8 mouse cellular contexts compared by ENCODE assay signal in the genomic region with DNA sequence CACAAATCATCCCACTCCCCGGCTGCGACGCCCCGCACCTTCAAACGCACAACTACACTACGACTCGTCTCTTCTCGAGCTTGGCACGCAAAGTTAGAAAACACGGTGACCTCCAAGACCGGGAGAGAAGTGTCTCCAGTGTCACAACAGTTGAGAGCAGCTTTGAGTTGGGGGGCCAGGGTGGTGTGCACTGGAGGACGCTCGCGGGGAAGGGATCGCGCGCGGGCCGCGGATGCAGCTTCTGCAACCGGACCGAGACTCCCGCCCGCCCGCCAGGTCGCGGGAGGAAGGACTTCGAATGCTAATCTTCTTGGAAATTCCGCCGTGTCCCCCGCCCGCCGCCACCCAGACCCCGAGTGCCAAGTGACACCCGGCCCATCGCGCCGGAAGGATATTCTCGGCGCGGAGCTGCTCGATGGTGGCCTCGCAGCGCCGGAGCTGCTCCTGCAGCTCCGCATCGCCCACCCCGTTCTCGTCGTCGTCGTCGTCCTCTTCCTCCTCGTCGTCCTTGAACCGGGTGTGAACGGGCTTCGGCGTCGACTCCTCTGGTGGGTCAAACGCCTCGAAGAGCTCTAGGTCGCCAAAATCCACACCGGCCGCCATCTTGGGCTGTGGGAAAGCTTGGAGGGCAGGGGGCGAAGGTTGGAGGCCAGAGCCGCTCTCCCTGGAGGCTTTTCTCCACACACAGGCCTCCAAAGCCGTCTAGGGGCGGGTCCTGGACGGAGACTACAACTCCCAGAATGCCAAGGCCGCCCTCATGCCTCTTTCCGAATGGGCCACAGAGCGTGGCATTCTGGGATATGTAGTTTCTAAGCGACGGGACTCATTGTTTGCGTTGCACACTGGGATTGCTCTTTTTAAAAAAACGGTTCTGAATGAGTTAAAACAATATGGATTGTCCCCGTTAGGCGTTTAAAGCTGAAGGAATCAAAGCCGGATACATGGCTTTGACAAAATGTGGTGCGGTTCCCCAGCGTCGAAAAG. TPM values are rescaled to one million over a fixed set of nuclear protein-coding genes. Genes with fewer than 3 reads are reported as not detected.
A peak's percentile ranks its signal among the peaks of the same experiment; 100 is the strongest.
DNase-seq lines count a peak whose midpoint lies in the region; ATAC-seq and TF ChIP-seq lines count a peak whose summit lies in the region.

A gene (minus strand): TSS at position 773 of the 984 bp plus-strand sequence.

- no peaks in the 10 kb centered on the region for H3K9me3 ChIP-seq in CH12.LX (replicated peaks; ENCODE audit: low read length)
- no peaks in the 10 kb centered on the region for H3K9me3 ChIP-seq in forebrain, embryonic 11.5 days (ENCODE audit: control insufficient read depth, low read length)
- no peaks in the 10 kb centered on the region for H3K9me3 ChIP-seq in heart, embryonic 16.5 days (replicated peaks; ENCODE audit: control insufficient read depth, low read length)
- H3K9me3 ChIP-seq in liver, embryonic 15.5 days (replicated peaks) = no peaks in the 10 kb centered on the region
- no peaks in the 10 kb centered on the region for H3K9me3 ChIP-seq in neural tube, embryonic 12.5 days

- no peaks in the 10 kb centered on the region for H3K27me3 ChIP-seq in CH12.LX (replicated peaks)
- no peaks in the 10 kb centered on the region for H3K27me3 ChIP-seq in forebrain, embryonic 11.5 days (ENCODE audit: control insufficient read depth, insufficient read depth, low read length)
- H3K27me3 ChIP-seq in heart, embryonic 16.5 days (ENCODE audit: control insufficient read depth, insufficient read depth, low read length) = no peaks in the 10 kb centered on the region
- H3K27me3 ChIP-seq in liver, embryonic 15.5 days = no peaks in the 10 kb centered on the region
- no peaks in the 10 kb centered on the region for H3K27me3 ChIP-seq in neural tube, embryonic 12.5 days (replicated peaks)

- peak; percentile 98 for DNase-seq in CH12.LX (ENCODE audit: extremely low read depth)
- peak; percentile 98 for DNase-seq in c-Kit-positive CD71-positive TER-119-negative erythroid progenitor cells, embryonic 14.5 days (ENCODE audit: low read depth)
- DNase-seq in forebrain, embryonic 11.5 days (ENCODE audit: low spot score) = peak; percentile 97
- peak; percentile 94 to 96 for DNase-seq in kidney, postnatal 36 days
- DNase-seq in telencephalon, adult 2 months (ENCODE audit: low read depth, low spot score) = peak; percentile 97

- dilution Hi-C loops in CH12.LX (cut with MboI; ENCODE audit: extremely low pct_ligation_motif_present, extremely low pct_unique_long_range_greater_than_20kb, low sequenced_read_pairs) = no loop called here

- peak within 1 kb of the TSS; percentile 85 to 99 (median 93) for H3K4me3 ChIP-seq in CH12.LX (replicated peaks in 1 of 3; ENCODE audit: low read depth in 2 of 3, low read length in 2 of 3, poor library complexity in 1 of 3)
- peak within 1 kb of the TSS; percentile 93 for H3K4me3 ChIP-seq in forebrain, embryonic 11.5 days (ENCODE audit: low read depth, low read length)
- peak within 1 kb of the TSS; percentile 67 for H3K4me3 ChIP-seq in heart, embryonic 16.5 days (ENCODE audit: low read length)
- H3K4me3 ChIP-seq in liver, embryonic 15.5 days (replicated peaks) = peak within 1 kb of the TSS; percentile 91
- H3K4me3 ChIP-seq in neural tube, embryonic 12.5 days = peak within 1 kb of the TSS; percentile 86

- in situ Hi-C loops in CH12.LX (cut with MboI; ENCODE audit: low pct_ligation_motif_present, low pct_unique_long_range_greater_than_20kb, low sequenced_read_pairs) = no loop called here

- peak within 1 kb of the TSS; percentile 68 for H3K27ac ChIP-seq in CH12.LX (ENCODE audit: insufficient read depth, low read depth)
- peak within 1 kb of the TSS; percentile 67; the same call in 1 of the 2 replicates for H3K27ac ChIP-seq in forebrain, embryonic 11.5 days (ENCODE audit: low read depth, low read length)
- peak within 1 kb of the TSS; percentile 77 for H3K27ac ChIP-seq in heart, embryonic 16.5 days (ENCODE audit: low read length)
- peak within 1 kb of the TSS; percentile 90 for H3K27ac ChIP-seq in liver, embryonic 15.5 days (replicated peaks)
- 0 out of 2 replicates have a peak within 1 kb of the TSS, but pooled peaks have one; percentile 37 for H3K27ac ChIP-seq in neural tube, embryonic 12.5 days

- no peak for TF ChIP-seq EP300 in CH12.LX (IDR thresholded peaks at IDR 0.05; ENCODE audit: low read length)

- TF ChIP-seq POLR2A in CH12.LX (IDR thresholded peaks at IDR 0.05; ENCODE audit: low read depth, low read length) = peak; percentile 92

- ATAC-seq in forebrain, embryonic 11.5 days (replicated peaks; ENCODE audit: low FRiP score) = peak; percentile 100
- ATAC-seq in heart, embryonic 16.5 days (replicated peaks; ENCODE audit: extremely low read depth, insufficient read depth, low FRiP score) = peak; percentile 100
- ATAC-seq in liver, embryonic 15.5 days (ENCODE audit: insufficient read depth) = peak; percentile 100
- ATAC-seq in neural tube, embryonic 12.5 days (ENCODE audit: low FRiP score, low read depth) = peak; percentile 100

- no peak for TF ChIP-seq RAD21 in CH12.LX (IDR thresholded peaks at IDR 0.05; ENCODE audit: low read depth, low read length)

- under 1% methylated on average over 77 of the region's 83 CpGs for WGBS in forebrain, embryonic 11.5 days
- under 1% methylated on average over 83 of the region's 83 CpGs for WGBS in heart, embryonic 16.5 days
- WGBS in liver, embryonic 15.5 days (ENCODE audit: insufficient replicate concordance) = under 1% methylated on average over 83 of the region's 83 CpGs
- under 1% methylated on average over 83 of the region's 83 CpGs for WGBS in neural tube, embryonic 12.5 days

- peak within 1 kb of the TSS; percentile 91 for H3K9ac ChIP-seq in CH12.LX (ENCODE audit: insufficient read depth, low read depth)
- peak within 1 kb of the TSS; percentile 91 for H3K9ac ChIP-seq in forebrain, embryonic 11.5 days (ENCODE audit: low read length)
- H3K9ac ChIP-seq in heart, embryonic 16.5 days (ENCODE audit: low read length) = peak within 1 kb of the TSS; percentile 85
- H3K9ac ChIP-seq in liver, embryonic 15.5 days = peak within 1 kb of the TSS; percentile 93
- peak within 1 kb of the TSS; percentile 83 for H3K9ac ChIP-seq in neural tube, embryonic 12.5 days

- H3K36me3 ChIP-seq in CH12.LX (replicated peaks in 1 of 2; ENCODE audit: control insufficient read depth in 1 of 2, insufficient read depth in 1 of 2, low read length in 1 of 2) = peaks cover 15 to 27% of the 10 kb centered on the region in 2 experiments
- H3K36me3 ChIP-seq in forebrain, embryonic 11.5 days (ENCODE audit: control insufficient read depth, insufficient read depth, low read length) = no peaks in the 10 kb centered on the region; the same call in 1 of the 2 replicates
- H3K36me3 ChIP-seq in heart, embryonic 16.5 days (ENCODE audit: control insufficient read depth, insufficient read depth) = peaks cover 8% of the 10 kb centered on the region
- H3K36me3 ChIP-seq in liver, embryonic 15.5 days (replicated peaks) = peaks cover 26% of the 10 kb centered on the region
- H3K36me3 ChIP-seq in neural tube, embryonic 12.5 days = peaks cover 16% of the 10 kb centered on the region

- peak within 1 kb of the TSS; percentile 85 for H3K4me2 ChIP-seq in CH12.LX (ENCODE audit: insufficient read depth, low read depth, poor library complexity, severe bottlenecking)
- peak within 1 kb of the TSS; percentile 67 for H3K4me2 ChIP-seq in forebrain, embryonic 11.5 days (ENCODE audit: low read depth, low read length, severe bottlenecking)
- peak within 1 kb of the TSS; percentile 76 for H3K4me2 ChIP-seq in heart, embryonic 16.5 days (ENCODE audit: low read depth, low read length)
- peak within 1 kb of the TSS; percentile 73 for H3K4me2 ChIP-seq in liver, embryonic 15.5 days
- peak within 1 kb of the TSS; percentile 74 for H3K4me2 ChIP-seq in neural tube, embryonic 12.5 days (replicated peaks)

- TF ChIP-seq CTCF in CH12.LX (conservative IDR thresholded peaks at IDR 0.05 in 1 of 2, IDR thresholded peaks at IDR 0.05 in 1 of 2; ENCODE audit: low read depth in 2 of 2, low read length in 2 of 2) = no peak

- H3K4me1 ChIP-seq in CH12.LX (ENCODE audit: control insufficient read depth in 1 of 2, insufficient read depth in 2 of 2) = peaks cover 4 to 26% of the 10 kb centered on the region in 2 experiments; a peak in 3 of 4 replicates
- no peaks in the 10 kb centered on the region; the same call in 1 of the 2 replicates for H3K4me1 ChIP-seq in forebrain, embryonic 11.5 days (replicated peaks; ENCODE audit: control insufficient read depth, insufficient read depth, low read length)
- peaks cover 21% of the 10 kb centered on the region for H3K4me1 ChIP-seq in heart, embryonic 16.5 days (ENCODE audit: control insufficient read depth, insufficient read depth, low read length)
- H3K4me1 ChIP-seq in liver, embryonic 15.5 days (replicated peaks) = peaks cover 28% of the 10 kb centered on the region
- H3K4me1 ChIP-seq in neural tube, embryonic 12.5 days = peaks cover 22% of the 10 kb centered on the region

- H3K79me2 ChIP-seq in CH12.LX (replicated peaks; ENCODE audit: control insufficient read depth, extremely low read depth, insufficient read depth, poor library complexity, severe bottlenecking) = peaks cover 43% of the 10 kb centered on the region

TF ChIP-seq in CH12.LX, 34 proteins besides CTCF, POLR2A, EP300 and RAD21 (continues in another document):
- peak; percentile 76 for TF ChIP-seq MYC (IDR thresholded peaks at IDR 0.05; ENCODE audit: low read depth, low read length)
- TF ChIP-seq PAX5 (IDR thresholded peaks at IDR 0.05; ENCODE audit: low read length) = no peak
- TF ChIP-seq ZC3H11A (IDR thresholded peaks at IDR 0.05; ENCODE audit: low read depth, low read length) = no peak
- peak; percentile 91 for TF ChIP-seq CHD2 (IDR thresholded peaks at IDR 0.05; ENCODE audit: low read length)
- no peak for TF ChIP-seq USF1 (IDR thresholded peaks at IDR 0.05; ENCODE audit: low read depth, low read length)
- TF ChIP-seq E2F4 (IDR thresholded peaks at IDR 0.05; ENCODE audit: insufficient replicate concordance, low read depth, low read length) = no peak
- peak; percentile 89 for TF ChIP-seq TCF12 (IDR thresholded peaks at IDR 0.05; ENCODE audit: low read depth, low read length)
- no peak for TF ChIP-seq JUND (conservative IDR thresholded peaks at IDR 0.05; ENCODE audit: low read depth, low read length)
- peak; percentile 50 for TF ChIP-seq NRF1 (IDR thresholded peaks at IDR 0.05; ENCODE audit: low read depth, low read length)
- no peak for TF ChIP-seq USF2 (conservative IDR thresholded peaks at IDR 0.05; ENCODE audit: low read depth, low read length)
- peak; percentile 100 for TF ChIP-seq HCFC1 (IDR thresholded peaks at IDR 0.05; ENCODE audit: low read depth, low read length)
- no peak for TF ChIP-seq CHD1 (IDR thresholded peaks at IDR 0.05; ENCODE audit: low read depth, low read length)

RNA-seq across cellular contexts. Expression of the gene that starts here (rescaled TPM):
- total RNA-seq in CH12.LX (2012; rRNA removed) = 15.2 and 17.0 TPM in 2 replicates
- total RNA-seq in CH12.LX (2014; rRNA removed) = 24.4 and 31.8 TPM in 2 replicates
- 60.7 and 77.2 TPM in 2 replicates for polyA plus RNA-seq in CH12.LX (2012; ENCODE audit: insufficient read length, low read depth)
- polyA plus RNA-seq in forebrain, embryonic 11.5 days (2014; fragmentation: Nextera tagmentation; extraction: Ambion mirVana) = 106 and 109 TPM in 2 replicates
- 53.5 and 58.5 TPM in 2 replicates for polyA plus RNA-seq in heart, embryonic 16.5 days (2015; fragmentation: Nextera tagmentation; extraction: Ambion mirVana)
- 25.6 and 28.6 TPM in 2 replicates for polyA plus RNA-seq in liver, embryonic 15.5 days (2015; fragmentation: Nextera tagmentation; extraction: Ambion mirVana)
- 89.3 and 96.6 TPM in 2 replicates for polyA plus RNA-seq in neural tube, embryonic 12.5 days (2016; fragmentation: Nextera tagmentation; extraction: Ambion mirVana)

Comparison
In these comparisons a context has a peak if more than half of its experiments do, and no peak if none do; other contexts are left out.
1. Peak in every context shown above with its lines: DNase-seq, ATAC-seq, H3K4me3 ChIP-seq and H3K27ac ChIP-seq.
2. H3K27ac ChIP-seq: peak in every context shown above with its lines; median percentile 90 in liver, embryonic 15.5 days; 77 in heart, embryonic 16.5 days; 68 in CH12.LX; 67 in forebrain, embryonic 11.5 days; 37 in neural tube, embryonic 12.5 days.